Mouse (Mus musculus) intestine, embryonic 16.5 days (tissue): ENCODE measurements around the gene Poldip2. TPM values are rescaled to one million over a fixed set of nuclear protein-coding genes. Genes with fewer than 3 reads are reported as not detected.
A peak's percentile ranks its signal among the peaks of the same experiment; 100 is the strongest.

ENCODE experiments used
- ATAC-seq: fragments of 200-750 bp; cut with Nextera tagmentation; 2 replicates; pipeline ENCODE4 v1.8.0; 2017; ENCODE audit warnings: moderate TSS enrichment, moderate library complexity
- H3K27ac ChIP-seq: fragments of 300-500 bp; sonication (generic); 2 replicates; pipeline ENCODE4 v1.5.1; 2014; ENCODE audit warnings: mild to moderate bottlenecking, low read length
- H3K27me3 ChIP-seq: fragments of 300-500 bp; sonication (generic); replicated peaks from 2 replicates; pipeline ENCODE4 v1.6.1; 2014; ENCODE audit warnings: low read length, control low read depth, mixed read lengths; ENCODE audit not compliant: control insufficient read depth, insufficient read depth
- H3K36me3 ChIP-seq: fragments of 300-500 bp; sonication (generic); 2 replicates; pipeline ENCODE4 v1.6.1; 2014; ENCODE audit warnings: low read length, control low read depth; ENCODE audit not compliant: control insufficient read depth, insufficient read depth
- H3K4me1 ChIP-seq: fragments of 300-500 bp; sonication (generic); 2 replicates; pipeline ENCODE4 v1.6.1; 2014; ENCODE audit warnings: low read length, control low read depth, mixed read lengths; ENCODE audit not compliant: control insufficient read depth, insufficient read depth
- H3K4me2 ChIP-seq: fragments of 300-500 bp; sonication (generic); 2 replicates; pipeline ENCODE4 v1.6.1; 2014; ENCODE audit warnings: low read depth, low read length, control low read depth
- H3K4me3 ChIP-seq: fragments of 300-500 bp; sonication (generic); 2 replicates; pipeline ENCODE4 v1.5.1; 2014; ENCODE audit warnings: mild to moderate bottlenecking, low read length
- H3K9ac ChIP-seq: fragments of 300-500 bp; sonication (generic); 2 replicates; pipeline ENCODE4 v1.6.1; 2014; ENCODE audit warnings: low read depth, low read length
- H3K9me3 ChIP-seq: fragments of 300-500 bp; sonication (generic); 2 replicates; pipeline ENCODE4 v1.6.1; 2016; ENCODE audit warnings: low read length, control low read depth; ENCODE audit not compliant: control insufficient read depth
- WGBS: fragments of 180-500 bp; shearing (Covaris S2); extraction: QIAGEN DNeasy Blood & Tissue Kit; methylation state at CpG from one replicate; pipeline ENCODE4 v1.1.7; 2014; 5-methylcytosine and 5-hydroxymethylcytosine counted together
- polyA plus RNA-seq: library from polyadenylated mRNA; unstranded; fragments of >200 nt; fragmentation: Nextera tagmentation; extraction: Ambion mirVana; gene quantifications from 2 replicates; pipeline ENCODE4 v1.2.1, GENCODE M21; 2015

Poldip2 gene
- polyA plus RNA-seq, 1 experiment from 2014 or later = 146 TPM

DNA sequence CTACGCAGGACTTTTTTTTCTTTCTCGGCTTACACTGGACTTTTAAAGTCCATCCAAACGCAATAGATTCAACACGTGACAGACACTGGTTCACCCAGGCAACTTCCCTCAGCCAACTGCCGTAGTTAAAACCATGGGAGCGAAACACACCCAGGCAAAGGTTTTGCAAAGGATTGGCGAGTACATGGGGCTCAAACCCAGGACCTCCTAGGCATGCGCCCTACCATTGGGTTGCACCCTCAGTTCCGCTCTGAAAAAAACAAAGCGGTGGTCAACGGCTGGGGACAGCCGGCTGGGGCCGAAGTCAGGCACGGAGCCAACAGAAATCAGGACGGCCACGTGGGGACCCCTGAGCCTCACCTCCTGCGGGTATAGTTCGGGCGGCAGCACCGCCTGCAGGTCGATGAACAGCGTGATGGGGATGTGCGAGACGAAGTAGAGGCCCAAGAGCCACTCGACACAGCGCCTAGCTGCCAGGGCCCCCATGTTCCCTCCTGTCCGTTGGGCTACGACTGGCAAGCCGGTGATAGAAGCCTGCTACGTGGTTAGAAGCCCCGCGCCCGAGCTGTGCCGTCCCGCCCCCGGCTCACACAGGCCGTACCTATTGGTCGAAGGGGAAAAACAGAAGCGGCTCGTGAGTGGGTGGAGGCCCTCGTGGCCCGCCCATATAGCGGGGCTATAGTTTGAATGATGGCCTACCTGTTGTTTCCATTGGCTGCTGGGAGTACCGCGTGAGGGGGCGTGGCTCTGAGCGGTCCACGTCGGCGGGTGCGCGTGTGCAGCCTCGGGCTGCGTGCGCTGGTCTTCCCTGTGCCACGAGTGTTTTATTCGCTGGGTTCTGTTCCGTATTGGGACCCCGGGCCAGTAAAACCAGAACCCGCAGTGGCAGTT is 38.4 kb downstream of the Poldip2 start, which contains the start of gene Tmem97:
Gene Tmem97 (minus strand): TSS at position 610 of the 891 bp plus-strand sequence.
- Histone ChIP-seq H3K4me1 (peaks cover 20% of the 10 kb centered on the region), H3K27me3 (no peaks in the 10 kb centered on the region), H3K4me3 (peak within 1 kb of the TSS; percentile 68), H3K9me3 (no peaks in the 10 kb centered on the region), H3K36me3 (no peaks in the 10 kb centered on the region), H3K9ac (peak within 1 kb of the TSS; percentile 78), H3K4me2 (peak within 1 kb of the TSS; percentile 72), H3K27ac (peak within 1 kb of the TSS; percentile 84)
- ATAC-seq = peak; percentile 99
- WGBS = under 1% methylated on average over 60 of the region's 60 CpGs

DNA sequence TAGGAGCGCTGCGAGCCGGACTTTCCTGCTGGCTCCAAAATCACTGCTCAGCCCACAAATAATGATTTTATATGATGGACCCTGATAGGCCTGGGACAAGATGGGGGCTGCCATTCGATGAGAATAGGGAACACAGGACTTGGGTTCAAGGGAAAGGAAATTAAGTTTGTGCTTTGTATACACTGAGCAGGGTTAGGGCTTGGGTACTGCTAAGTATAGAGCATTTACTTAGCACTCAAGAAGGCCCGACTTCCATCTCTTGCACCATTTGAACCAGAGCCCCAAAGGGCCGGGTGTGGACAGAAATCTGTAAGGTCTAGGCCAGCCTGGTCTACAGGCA is 39.0 kb downstream of the Poldip2 start:
- peak overlapping the region; percentile 72 for H3K4me2 ChIP-seq
- peak; percentile 23 for ATAC-seq
- no peaks in the 10 kb centered on the region for H3K36me3 ChIP-seq
- peak overlapping the region; percentile 78; the same call in 1 of the 2 replicates for H3K27ac ChIP-seq
- H3K4me1 ChIP-seq = peaks cover 20% of the 10 kb centered on the region
- peak overlapping the region; percentile 73 for H3K9ac ChIP-seq
- H3K27me3 ChIP-seq = no peaks in the 10 kb centered on the region
- no peaks in the 10 kb centered on the region for H3K9me3 ChIP-seq
- 35% methylated on average over 6 of the region's 6 CpGs for WGBS
- H3K4me3 ChIP-seq = peak overlapping the region; percentile 68

- peak; percentile 46 for ATAC-seq
- H3K4me2 ChIP-seq = no peak overlapping the region
- 57% methylated on average over 3 of the region's 3 CpGs for WGBS
- no peaks in the 10 kb centered on the region for H3K36me3 ChIP-seq
- H3K9me3 ChIP-seq = no peaks in the 10 kb centered on the region
- peak overlapping the region; percentile 93 for H3K27ac ChIP-seq
- peaks cover 4% of the 10 kb centered on the region; the same call in 1 of the 2 replicates for H3K4me1 ChIP-seq
- no peaks in the 10 kb centered on the region for H3K27me3 ChIP-seq
- no peak overlapping the region for H3K4me3 ChIP-seq
- peak overlapping the region; percentile 51 for H3K9ac ChIP-seq
Observed at GRCm38 (mm10) chr11:78555623-78556022, 43.6 kb downstream of the Poldip2 start.

- H3K36me3 ChIP-seq = no peaks in the 10 kb centered on the region
- H3K9ac ChIP-seq = 0 out of 2 replicates have a peak overlapping the region, but pooled peaks have one; percentile 51
- H3K4me3 ChIP-seq = no peak overlapping the region
- H3K27ac ChIP-seq = peak overlapping the region; percentile 93
- no peak for ATAC-seq
- no peaks in the 10 kb centered on the region for H3K27me3 ChIP-seq
- no peaks in the 10 kb centered on the region for H3K9me3 ChIP-seq
- no peak overlapping the region for H3K4me2 ChIP-seq
- peaks cover 4% of the 10 kb centered on the region; the same call in 1 of the 2 replicates for H3K4me1 ChIP-seq
- WGBS = 64% methylated on average over 4 of the region's 4 CpGs
Observed at GRCm38 (mm10) chr11:78556070-78556469, 44.1 kb downstream of the Poldip2 start.

DNA sequence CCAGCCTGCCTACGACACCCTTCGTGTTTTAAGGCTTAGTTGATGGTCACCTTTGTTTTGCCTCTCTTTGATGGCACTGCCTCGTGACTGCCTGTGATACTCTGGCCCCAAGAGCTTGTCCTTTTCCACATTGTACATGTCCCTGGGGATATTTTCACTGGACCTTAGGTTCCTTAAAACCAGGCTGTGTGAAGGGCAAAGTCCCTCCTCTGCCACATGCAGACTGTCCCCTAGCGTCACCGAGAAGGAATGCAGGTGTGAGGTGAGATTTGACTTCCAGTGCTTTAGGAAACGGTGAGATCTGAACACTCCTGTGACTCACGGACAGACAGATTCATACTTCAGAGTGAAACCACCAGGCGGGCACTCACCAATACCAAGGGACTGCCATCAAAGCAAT is 45.2 kb downstream of the Poldip2 start:
- H3K36me3 ChIP-seq = no peaks in the 10 kb centered on the region
- H3K4me3 ChIP-seq = no peak overlapping the region
- peaks cover 4% of the 10 kb centered on the region; the same call in 1 of the 2 replicates for H3K4me1 ChIP-seq
- 56% methylated on average over 8 of the region's 8 CpGs for WGBS
- H3K27ac ChIP-seq = 0 out of 2 replicates have a peak overlapping the region, but pooled peaks have one; percentile 27
- no peak overlapping the region for H3K4me2 ChIP-seq
- no peak overlapping the region; the same call in 1 of the 2 replicates for H3K9ac ChIP-seq
- H3K27me3 ChIP-seq = no peaks in the 10 kb centered on the region
- 0 out of 2 replicates have a peak, but pooled peaks have one; percentile 21 for ATAC-seq
- no peaks in the 10 kb centered on the region for H3K9me3 ChIP-seq

- H3K9ac ChIP-seq = no peak overlapping the region
- H3K4me2 ChIP-seq = no peak overlapping the region
- no peaks in the 10 kb centered on the region for H3K27me3 ChIP-seq
- H3K27ac ChIP-seq = no peak overlapping the region
- no peaks in the 10 kb centered on the region for H3K9me3 ChIP-seq
- H3K4me3 ChIP-seq = no peak overlapping the region
- peaks cover 4% of the 10 kb centered on the region; the same call in 1 of the 2 replicates for H3K4me1 ChIP-seq
- 14% methylated on average over 4 of the region's 4 CpGs for WGBS
- 0 out of 2 replicates have a peak, but pooled peaks cover 2% of the 10 kb centered on the region for H3K36me3 ChIP-seq
- ATAC-seq = peak; percentile 58; the same call in 1 of the 2 replicates
Observed at GRCm38 (mm10) chr11:78560447-78560846, 48.5 kb downstream of the Poldip2 start.

DNA sequence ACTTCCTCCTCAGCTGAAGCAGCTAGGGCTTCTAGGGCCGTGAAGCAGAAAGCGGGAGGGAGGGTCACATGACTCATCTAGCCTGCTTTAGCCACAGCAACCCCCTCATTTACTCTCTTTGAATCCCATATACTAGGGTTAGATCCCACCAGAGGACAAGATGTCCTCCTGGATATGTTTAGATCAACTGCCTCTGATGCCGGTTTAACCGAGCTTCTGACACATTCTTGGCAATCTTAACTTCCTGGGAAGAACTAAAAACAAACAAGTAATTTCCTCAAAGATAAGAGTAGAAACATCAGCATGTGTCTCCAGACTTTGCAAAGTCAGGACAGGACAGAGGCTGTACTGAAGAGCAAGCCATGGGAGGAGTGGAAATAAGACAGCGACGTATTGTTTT is 54.8 kb downstream of the Poldip2 start:
- H3K4me2 ChIP-seq = no peak overlapping the region
- H3K27ac ChIP-seq = no peak overlapping the region
- WGBS = 46% methylated on average over 6 of the region's 6 CpGs
- H3K9me3 ChIP-seq = no peaks in the 10 kb centered on the region
- H3K4me1 ChIP-seq = no peaks in the 10 kb centered on the region
- no peak for ATAC-seq
- H3K9ac ChIP-seq = no peak overlapping the region
- no peak overlapping the region for H3K4me3 ChIP-seq
- 0 out of 2 replicates have a peak, but pooled peaks cover 4% of the 10 kb centered on the region for H3K36me3 ChIP-seq
- H3K27me3 ChIP-seq = no peaks in the 10 kb centered on the region

GRCm38 (mm10) chr11:78567614-78568013 is 55.6 kb downstream of the Poldip2 start:
- WGBS = 90% methylated on average over 6 of the region's 6 CpGs
- no peaks in the 10 kb centered on the region for H3K9me3 ChIP-seq
- H3K27ac ChIP-seq = no peak overlapping the region
- H3K27me3 ChIP-seq = no peaks in the 10 kb centered on the region
- no peaks in the 10 kb centered on the region for H3K4me1 ChIP-seq
- H3K4me3 ChIP-seq = no peak overlapping the region
- H3K36me3 ChIP-seq = 0 out of 2 replicates have a peak, but pooled peaks cover 4% of the 10 kb centered on the region
- H3K4me2 ChIP-seq = no peak overlapping the region
- no peak overlapping the region for H3K9ac ChIP-seq
- no peak for ATAC-seq

DNA sequence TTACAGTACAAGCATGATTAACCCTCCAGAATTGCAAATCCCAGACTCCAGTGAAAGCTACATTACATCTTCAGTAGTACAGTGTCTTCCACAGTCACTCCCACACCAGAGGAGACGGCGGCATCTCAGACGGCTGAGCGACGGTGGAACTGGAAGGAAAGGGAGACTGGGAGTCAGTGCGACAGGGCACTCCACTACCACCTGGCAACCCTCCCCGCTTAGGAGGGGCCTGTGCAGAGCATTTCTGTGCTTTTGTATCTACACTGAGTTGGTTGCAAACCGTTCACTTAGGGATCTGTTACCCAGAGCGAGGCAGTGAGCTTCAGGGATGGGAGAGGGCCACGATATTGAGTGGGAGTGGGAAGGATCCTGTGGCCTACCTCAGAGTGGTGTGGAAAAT is 56.8 kb downstream of the Poldip2 start:
- ATAC-seq = no peak
- WGBS = 85% methylated on average over 10 of the region's 10 CpGs
- H3K4me3 ChIP-seq = no peak overlapping the region
- no peak overlapping the region for H3K4me2 ChIP-seq
- no peak overlapping the region for H3K9ac ChIP-seq
- no peaks in the 10 kb centered on the region for H3K9me3 ChIP-seq
- no peaks in the 10 kb centered on the region for H3K27me3 ChIP-seq
- no peaks in the 10 kb centered on the region for H3K4me1 ChIP-seq
- 0 out of 2 replicates have a peak, but pooled peaks cover 8% of the 10 kb centered on the region for H3K36me3 ChIP-seq
- no peak overlapping the region for H3K27ac ChIP-seq
